Mouse (Mus musculus) megakaryocyte, embryonic 14.5 days (primary cell): ENCODE results near the gene Prkca.

Experiments used
- FLI1 ChIP-seq: IDR thresholded peaks from 2 replicates; pipeline ENCODE4 v1.6.1; 2012; ENCODE audit warnings: low read length, inconsistent platforms, mixed read lengths
- GATA1 ChIP-seq: IDR thresholded peaks from 3 replicates; pipeline ENCODE4 v1.6.1; 2012; ENCODE audit warnings: mixed read lengths, low read length, inconsistent platforms, borderline replicate concordance

GRCm38 (mm10) chr11:107989241-107989640 lies 354.5 kb downstream of the Prkca start:
- TF ChIP-seq GATA1 (no peak), FLI1 (no peak)
